Mouse (Mus musculus) G1E (cell line): ENCODE measurements around the gene Ckap2l.

Experiments used
- CTCF ChIP-seq: IDR thresholded peaks from 2 replicates; pipeline ENCODE4 v1.5.1; 2012; ENCODE audit warnings: low read depth, low read length, inconsistent platforms, mixed read lengths
- GATA1 ChIP-seq: IDR thresholded peaks from 2 replicates; pipeline ENCODE4 v1.6.1; 2012; ENCODE audit warnings: borderline replicate concordance, low read length, inconsistent platforms, mixed read lengths
- GATA2 ChIP-seq: IDR thresholded peaks from 2 replicates; pipeline ENCODE4 v1.6.1; 2012; ENCODE audit warnings: low read depth, low read length, inconsistent platforms, borderline replicate concordance
- POLR2AphosphoS5 ChIP-seq: IDR thresholded peaks from 2 replicates; pipeline ENCODE4 v1.6.1; 2012; ENCODE audit warnings: low read depth, low read length, inconsistent platforms; ENCODE audit not compliant: insufficient replicate concordance
- TAL1 ChIP-seq: conservative IDR thresholded peaks from 2 replicates; pipeline ENCODE4 v1.6.1; 2012; ENCODE audit warnings: low read depth, low read length, inconsistent platforms, mixed read lengths

DNA sequence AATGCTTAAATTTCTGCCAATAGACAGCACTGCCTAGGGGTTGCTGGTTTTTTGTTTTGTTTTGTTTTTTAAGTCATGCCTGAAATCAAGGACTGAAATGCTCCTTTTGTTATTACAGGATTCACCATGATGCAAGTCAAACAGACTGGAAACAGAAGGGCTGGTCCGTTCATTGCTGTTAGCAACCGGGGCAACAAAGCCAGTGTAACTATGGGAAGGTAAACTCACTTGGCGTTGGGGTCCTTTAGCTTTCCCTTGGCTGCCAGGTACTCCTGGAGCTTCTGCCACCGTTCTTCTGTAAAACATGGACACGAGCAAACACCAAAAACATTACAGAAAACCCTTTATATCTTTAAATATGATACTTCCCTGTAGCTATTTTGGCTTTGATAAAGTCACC lies 926 bp downstream of the Ckap2l start:
- no peak for TF ChIP-seq TAL1
- TF ChIP-seq CTCF, result no peak
- no peak for TF ChIP-seq GATA2
- no peak for TF ChIP-seq GATA1
- no peak for TF ChIP-seq POLR2AphosphoS5
